Mouse (Mus musculus) brain, embryonic 14.5 days (tissue): ENCODE data around the gene Diaph2. TPM values are rescaled to one million over a fixed set of nuclear protein-coding genes. Genes with fewer than 3 reads are reported as not detected.
A peak's percentile ranks its signal among the peaks of the same experiment; 100 is the strongest.

Experiments used
- DNase-seq: peaks from one replicate; pipeline ENCODE4 v3.0.0-alpha.2; 2011; ENCODE audit warnings: low read depth
- CTCF ChIP-seq: fragments of 200-500 bp; IDR thresholded peaks from 2 replicates; pipeline ENCODE4 v1.5.1; 2012; ENCODE audit warnings: inconsistent platforms, mild to moderate bottlenecking, moderate library complexity, borderline replicate concordance; ENCODE audit not compliant: insufficient read depth, insufficient read length; ENCODE audit errors: extremely low read depth
- POLR2A ChIP-seq: fragments of 200-500 bp; IDR thresholded peaks from 2 replicates; pipeline ENCODE4 v1.6.1; 2012; ENCODE audit warnings: mild to moderate bottlenecking, inconsistent platforms, borderline replicate concordance; ENCODE audit not compliant: poor library complexity, insufficient read depth, insufficient read length, severe bottlenecking; ENCODE audit errors: extremely low read depth
- polyA plus RNA-seq: library from polyadenylated mRNA; depleted of rRNA; stranded (reverse); fragments of >200 nt; gene quantifications from 2 replicates; pipeline ENCODE4 v1.2.3, GENCODE M21; 2012

The Diaph2 gene
- polyA plus RNA-seq, 1 experiment, result 4.6 TPM

- DNase-seq, result peak; percentile 42
- TF ChIP-seq POLR2A (no peak), CTCF (no peak)
Observed at GRCm38 (mm10) chrX:130205243-130205642, 455.7 kb downstream of the Diaph2 start.

- no peak for DNase-seq
- TF ChIP-seq CTCF, result no peak
- no peak for TF ChIP-seq POLR2A
Observed at GRCm38 (mm10) chrX:130212227-130212626, 462.7 kb downstream of the Diaph2 start.

GRCm38 (mm10) chrX:130212759-130213158 lies 463.2 kb downstream of the Diaph2 start:
- no peak for DNase-seq
- TF ChIP-seq CTCF (no peak), POLR2A (no peak)

GRCm38 (mm10) chrX:130230045-130230444 lies 480.5 kb downstream of the Diaph2 start:
- no peak for TF ChIP-seq POLR2A
- TF ChIP-seq CTCF, result no peak

GRCm38 (mm10) chrX:130235167-130235566 lies 485.6 kb downstream of the Diaph2 start:
- TF ChIP-seq CTCF, result no peak
- no peak for TF ChIP-seq POLR2A
- DNase-seq, result no peak

More at GRCm38 (mm10) chrX:130230045-130230444, 480.5 kb downstream of the Diaph2 start:
- DNase-seq, result no peak

- DNase-seq, result peak; percentile 49
- TF ChIP-seq POLR2A (no peak), CTCF (no peak)
Observed at GRCm38 (mm10) chrX:130246652-130247051, 497.1 kb downstream of the Diaph2 start.

GRCm38 (mm10) chrX:130253664-130254063 lies 504.1 kb downstream of the Diaph2 start:
- DNase-seq, result peak; percentile 57
- TF ChIP-seq POLR2A (no peak), CTCF (no peak)

- peak; percentile 88 for DNase-seq
Observed at GRCm38 (mm10) chrX:130265707-130266106, 516.2 kb downstream of the Diaph2 start.

GRCm38 (mm10) chrX:130279144-130279543 lies 529.6 kb downstream of the Diaph2 start:
- no peak for TF ChIP-seq CTCF
- no peak for TF ChIP-seq POLR2A
- no peak for DNase-seq

More at GRCm38 (mm10) chrX:130265707-130266106, 516.2 kb downstream of the Diaph2 start:
- TF ChIP-seq CTCF (no peak), POLR2A (no peak)

GRCm38 (mm10) chrX:130281484-130281883 lies 531.9 kb downstream of the Diaph2 start:
- no peak for TF ChIP-seq CTCF
- TF ChIP-seq POLR2A, result no peak
- no peak for DNase-seq

- DNase-seq, result no peak
- TF ChIP-seq CTCF, result no peak
- TF ChIP-seq POLR2A, result no peak
Observed at GRCm38 (mm10) chrX:130287032-130287431, 537.5 kb downstream of the Diaph2 start.

- no peak for TF ChIP-seq POLR2A
- no peak for TF ChIP-seq CTCF
- DNase-seq, result no peak
Observed at GRCm38 (mm10) chrX:130289775-130290174, 540.2 kb downstream of the Diaph2 start.

- DNase-seq, result peak; percentile 50
- TF ChIP-seq POLR2A (no peak), CTCF (no peak)
Observed at GRCm38 (mm10) chrX:130350808-130351435, 601.4 kb downstream of the Diaph2 start.

- peak; percentile 80 for DNase-seq
- TF ChIP-seq CTCF (no peak), POLR2A (no peak)
Observed at GRCm38 (mm10) chrX:130351480-130351879, 601.9 kb downstream of the Diaph2 start.
